Mouse (Mus musculus) limb, embryonic 10.5 days (tissue): ENCODE data around the gene Lrrc27. TPM values are rescaled to one million over a fixed set of nuclear protein-coding genes. Genes with fewer than 3 reads are reported as not detected.

Experiments
- DNase-seq: peaks from one replicate; pipeline ENCODE4 v3.0.0-alpha.2; 2017; ENCODE audit warnings: low spot score
- H3K27ac ChIP-seq: fragments of 300-500 bp; sonication (generic); 2 replicates; pipeline ENCODE4 v1.5.1; 2016; ENCODE audit warnings: mild to moderate bottlenecking
- H3K27me3 ChIP-seq: fragments of 300-500 bp; sonication (generic); 2 replicates; pipeline ENCODE4 v1.6.1; 2016; ENCODE audit warnings: low read depth, mild to moderate bottlenecking; ENCODE audit not compliant: poor library complexity, severe bottlenecking
- H3K36me3 ChIP-seq: fragments of 300-500 bp; sonication (generic); 2 replicates; pipeline ENCODE4 v1.6.1; 2016; ENCODE audit warnings: mild to moderate bottlenecking, moderate library complexity
- H3K4me1 ChIP-seq: fragments of 300-500 bp; sonication (generic); 2 replicates; pipeline ENCODE4 v1.6.1; 2016
- H3K4me3 ChIP-seq: fragments of 300-500 bp; sonication (generic); 2 replicates; pipeline ENCODE4 v1.5.1; 2016; ENCODE audit warnings: mild to moderate bottlenecking, moderate library complexity
- H3K9me3 ChIP-seq: fragments of 300-500 bp; sonication (generic); replicated peaks from 2 replicates; pipeline ENCODE4 v1.6.1; 2016; ENCODE audit warnings: mild to moderate bottlenecking
- WGBS: fragments of 180-500 bp; shearing (Covaris S2); methylation state at CpG from one replicate; pipeline ENCODE4 v1.1.7; 2016; 5-methylcytosine and 5-hydroxymethylcytosine counted together
- polyA plus RNA-seq: library from polyadenylated mRNA; unstranded; fragments of >200 nt; fragmentation: Nextera tagmentation; extraction: Ambion mirVana; gene quantifications from 2 replicates; pipeline ENCODE4 v1.2.1, GENCODE M21; 2016

Lrrc27 gene
- polyA plus RNA-seq, result 3.0 and 4.0 TPM in 2 replicates

- Histone ChIP-seq H3K27ac (peak within 1 kb of the TSS; percentile 97), H3K9me3 (no peaks in the 10 kb centered on the region), H3K36me3 (no peaks in the 10 kb centered on the region), H3K27me3 (no peaks in the 10 kb centered on the region), H3K4me3 (peak within 1 kb of the TSS; percentile 67), H3K4me1 (peaks cover 26% of the 10 kb centered on the region)
- WGBS, result 3% methylated on average over 53 of the region's 53 CpGs
- peak; percentile 99 for DNase-seq
Measured at GRCm38 (mm10) chr7:139212754-139213745, at the start of gene Lrrc27, which contains the start of gene Stk32c. TSS of gene Lrrc27 (plus strand) at chr7:139212988. TSS of gene Stk32c (minus strand) at chr7:139213307.

- no peak for DNase-seq
- Histone ChIP-seq H3K4me1 (no peaks in the 10 kb centered on the region), H3K36me3 (no peaks in the 10 kb centered on the region), H3K9me3 (no peaks in the 10 kb centered on the region), H3K27me3 (no peaks in the 10 kb centered on the region), H3K4me3 (no peak overlapping the region), H3K27ac (no peak overlapping the region)
- 56% methylated on average over 5 of the region's 5 CpGs for WGBS
Measured at GRCm38 (mm10) chr7:139164410-139164809, 48.4 kb upstream of the Lrrc27 start.

- no peaks in the 10 kb centered on the region for H3K27me3 ChIP-seq
- WGBS, result 39% methylated on average over 4 of the region's 4 CpGs
- H3K27ac ChIP-seq, result no peak overlapping the region
- no peaks in the 10 kb centered on the region for H3K4me1 ChIP-seq
- H3K9me3 ChIP-seq, result no peaks in the 10 kb centered on the region
- no peaks in the 10 kb centered on the region for H3K36me3 ChIP-seq
- no peak for DNase-seq
- no peak overlapping the region for H3K4me3 ChIP-seq
Measured at GRCm38 (mm10) chr7:139169143-139169542, 43.6 kb upstream of the Lrrc27 start.

- no peaks in the 10 kb centered on the region for H3K9me3 ChIP-seq
- 83% methylated on average over 5 of the region's 5 CpGs for WGBS
Measured at GRCm38 (mm10) chr7:139179299-139179698, 33.5 kb upstream of the Lrrc27 start.

GRCm38 (mm10) chr7:139180058-139180457 lies 32.7 kb upstream of the Lrrc27 start:
- no peaks in the 10 kb centered on the region for H3K4me1 ChIP-seq
- no peaks in the 10 kb centered on the region for H3K9me3 ChIP-seq
- no peak for DNase-seq
- WGBS, result 89% methylated on average over 3 of the region's 3 CpGs
- no peak overlapping the region for H3K4me3 ChIP-seq
- H3K27ac ChIP-seq, result no peak overlapping the region
- peaks cover 6% of the 10 kb centered on the region; the same call in 1 of the 2 replicates for H3K27me3 ChIP-seq
- no peaks in the 10 kb centered on the region for H3K36me3 ChIP-seq

More at GRCm38 (mm10) chr7:139179299-139179698, 33.5 kb upstream of the Lrrc27 start:
- Histone ChIP-seq H3K27me3 (no peaks in the 10 kb centered on the region), H3K4me1 (no peaks in the 10 kb centered on the region), H3K4me3 (no peak overlapping the region), H3K36me3 (no peaks in the 10 kb centered on the region), H3K27ac (no peak overlapping the region)
- DNase-seq, result no peak

- Histone ChIP-seq H3K27me3 (peaks cover 48% of the 10 kb centered on the region), H3K4me3 (no peak overlapping the region), H3K36me3 (no peaks in the 10 kb centered on the region), H3K9me3 (no peaks in the 10 kb centered on the region), H3K27ac (no peak overlapping the region), H3K4me1 (peaks cover 24% of the 10 kb centered on the region)
- DNase-seq, result no peak
- WGBS, result 83% methylated on average over 4 of the region's 4 CpGs
Measured at GRCm38 (mm10) chr7:139184396-139184795, 28.4 kb upstream of the Lrrc27 start.

GRCm38 (mm10) chr7:139184846-139185245 lies 27.9 kb upstream of the Lrrc27 start:
- DNase-seq, result no peak
- WGBS, result 91% methylated on average over 7 of the region's 7 CpGs

GRCm38 (mm10) chr7:139185971-139186370 lies 26.8 kb upstream of the Lrrc27 start:
- Histone ChIP-seq H3K4me1 (peaks cover 24% of the 10 kb centered on the region), H3K36me3 (no peaks in the 10 kb centered on the region), H3K9me3 (peaks cover 4% of the 10 kb centered on the region; the same call in 1 of the 2 replicates), H3K4me3 (no peak overlapping the region), H3K27me3 (peaks cover 61% of the 10 kb centered on the region), H3K27ac (no peak overlapping the region)
- 35% methylated on average over 5 of the region's 5 CpGs for WGBS
- DNase-seq, result no peak

More at GRCm38 (mm10) chr7:139184846-139185245, 27.9 kb upstream of the Lrrc27 start:
- no peak overlapping the region for H3K4me3 ChIP-seq
- no peaks in the 10 kb centered on the region for H3K9me3 ChIP-seq
- no peak overlapping the region for H3K27ac ChIP-seq
- no peaks in the 10 kb centered on the region for H3K36me3 ChIP-seq
- H3K4me1 ChIP-seq, result peaks cover 24% of the 10 kb centered on the region
- peaks cover 52% of the 10 kb centered on the region for H3K27me3 ChIP-seq

GRCm38 (mm10) chr7:139186436-139186835 lies 26.4 kb upstream of the Lrrc27 start:
- H3K27me3 ChIP-seq, result peaks cover 61% of the 10 kb centered on the region
- 69% methylated on average over 8 of the region's 8 CpGs for WGBS
- peaks cover 4% of the 10 kb centered on the region; the same call in 1 of the 2 replicates for H3K9me3 ChIP-seq
- peaks cover 24% of the 10 kb centered on the region for H3K4me1 ChIP-seq
- no peaks in the 10 kb centered on the region for H3K36me3 ChIP-seq
- DNase-seq, result no peak
- H3K27ac ChIP-seq, result no peak overlapping the region
- H3K4me3 ChIP-seq, result no peak overlapping the region

GRCm38 (mm10) chr7:139187277-139187676 lies 25.5 kb upstream of the Lrrc27 start:
- no peak overlapping the region for H3K27ac ChIP-seq
- H3K4me1 ChIP-seq, result peaks cover 24% of the 10 kb centered on the region
- no peaks in the 10 kb centered on the region for H3K36me3 ChIP-seq
- H3K27me3 ChIP-seq, result peaks cover 61% of the 10 kb centered on the region
- peaks cover 4% of the 10 kb centered on the region; the same call in 1 of the 2 replicates for H3K9me3 ChIP-seq
- no peak for DNase-seq
- H3K4me3 ChIP-seq, result peak overlapping the region; percentile 66; the same call in 1 of the 2 replicates
- 38% methylated on average over 7 of the region's 7 CpGs for WGBS

- Histone ChIP-seq H3K27me3 (peaks cover 61% of the 10 kb centered on the region), H3K36me3 (no peaks in the 10 kb centered on the region), H3K4me1 (peaks cover 24% of the 10 kb centered on the region), H3K27ac (peak overlapping the region; percentile 61), H3K4me3 (peak overlapping the region; percentile 66), H3K9me3 (peaks cover 4% of the 10 kb centered on the region; the same call in 1 of the 2 replicates)
- DNase-seq, result peak; percentile 93
- WGBS, result under 1% methylated on average over 92 of the region's 94 CpGs
Measured at GRCm38 (mm10) chr7:139187771-139188633, 24.8 kb upstream of the Lrrc27 start.

- Histone ChIP-seq H3K4me1 (peaks cover 24% of the 10 kb centered on the region), H3K27ac (peak overlapping the region; percentile 61), H3K9me3 (peaks cover 4% of the 10 kb centered on the region; the same call in 1 of the 2 replicates), H3K4me3 (peak overlapping the region; percentile 66), H3K36me3 (no peaks in the 10 kb centered on the region), H3K27me3 (peaks cover 61% of the 10 kb centered on the region)
- 2% methylated on average over 23 of the region's 23 CpGs for WGBS
- DNase-seq, result peak; percentile 71
Measured at GRCm38 (mm10) chr7:139188634-139189207, 24.1 kb upstream of the Lrrc27 start.
